Mouse (Mus musculus): ENCODE results near the gene Fam124a. TPM values are rescaled to one million over a fixed set of nuclear protein-coding genes. Genes with fewer than 3 reads are reported as not detected.

The Fam124a gene
- polyA plus RNA-seq (2012; rRNA removed), result 2.2 and 3.2 TPM in 2 replicates

DNA sequence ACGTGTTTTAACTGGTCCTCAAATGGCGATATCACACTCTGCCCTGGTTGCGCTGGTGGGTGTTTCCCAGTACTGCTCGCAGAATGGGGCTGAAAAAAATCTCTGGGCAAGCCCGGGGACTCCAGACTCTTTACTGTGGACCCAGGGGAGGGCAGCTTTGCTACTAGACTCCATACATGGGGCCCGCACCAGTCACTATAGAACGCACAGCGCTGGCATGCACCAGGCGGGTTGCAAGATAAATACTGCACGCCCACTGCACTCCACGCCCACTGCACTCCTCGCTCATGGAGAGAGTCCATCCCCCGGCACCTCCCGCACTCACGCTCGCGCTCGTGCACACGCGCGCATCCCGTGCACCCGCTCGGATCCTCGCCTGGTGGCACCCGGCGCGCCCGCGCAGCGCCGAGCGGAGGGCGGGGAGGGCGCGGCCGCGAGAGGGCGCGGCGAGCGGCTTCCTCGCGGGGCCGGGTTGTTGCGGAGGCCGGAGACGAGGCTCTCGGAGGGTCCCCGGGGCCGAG is at the start of gene Fam124a:
Fam124a (plus strand) TSS at position 429 of the 521 bp plus-strand sequence.
- no peak within 1 kb of the TSS for H3K27ac ChIP-seq (ENCODE audit: control insufficient read depth, insufficient read depth, low read depth, low read length)
- H3K36me3 ChIP-seq (ENCODE audit: control insufficient read depth, insufficient read depth, low read length), result no peaks in the 10 kb centered on the region
- TF ChIP-seq POLR2A (IDR thresholded peaks at IDR 0.05; ENCODE audit: control insufficient read depth, low read depth, low read length) (no peak), CTCF (IDR thresholded peaks at IDR 0.05; ENCODE audit: control insufficient read depth, insufficient read depth, insufficient replicate concordance, low read depth, low read length) (no peak)
- peak within 1 kb of the TSS; percentile 79 for H3K4me3 ChIP-seq (ENCODE audit: control insufficient read depth, low read depth, low read length)
- H3K27me3 ChIP-seq (ENCODE audit: control insufficient read depth, insufficient read depth, low read length), result no peaks in the 10 kb centered on the region
- H3K4me1 ChIP-seq (ENCODE audit: control insufficient read depth, insufficient read depth, low read length), result peaks cover 10% of the 10 kb centered on the region

DNA sequence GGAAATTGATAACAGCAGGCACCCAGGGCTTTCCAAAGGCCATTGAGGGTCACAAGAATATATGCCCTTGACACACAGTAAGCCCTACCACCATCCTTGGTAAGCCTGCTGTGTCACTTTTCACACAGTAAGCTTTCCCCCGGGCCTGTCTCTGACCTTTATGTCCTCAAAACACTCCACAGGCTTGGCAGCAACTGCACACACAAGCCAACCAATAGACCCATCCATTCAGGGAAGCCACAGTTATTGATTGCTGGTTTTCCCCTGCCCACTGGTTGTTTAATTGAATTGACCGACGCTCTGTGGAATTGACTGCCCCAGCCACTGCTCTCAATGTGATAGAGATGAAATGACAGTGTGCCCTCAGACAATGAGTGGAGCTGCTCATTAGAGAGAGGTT is 49.3 kb upstream of the Fam124a start:
- Histone ChIP-seq H3K4me1 (ENCODE audit: control insufficient read depth, insufficient read depth, low read length) (no peaks in the 10 kb centered on the region), H3K27ac (ENCODE audit: control insufficient read depth, insufficient read depth, low read depth, low read length) (no peak overlapping the region), H3K36me3 (ENCODE audit: control insufficient read depth, insufficient read depth, low read length) (no peaks in the 10 kb centered on the region), H3K4me3 (ENCODE audit: control insufficient read depth, low read depth, low read length) (no peak overlapping the region), H3K27me3 (ENCODE audit: control insufficient read depth, insufficient read depth, low read length) (no peaks in the 10 kb centered on the region)
- no peak for TF ChIP-seq POLR2A (IDR thresholded peaks at IDR 0.05; ENCODE audit: control insufficient read depth, low read depth, low read length)
- TF ChIP-seq CTCF (IDR thresholded peaks at IDR 0.05; ENCODE audit: control insufficient read depth, insufficient read depth, insufficient replicate concordance, low read depth, low read length), result no peak

DNA sequence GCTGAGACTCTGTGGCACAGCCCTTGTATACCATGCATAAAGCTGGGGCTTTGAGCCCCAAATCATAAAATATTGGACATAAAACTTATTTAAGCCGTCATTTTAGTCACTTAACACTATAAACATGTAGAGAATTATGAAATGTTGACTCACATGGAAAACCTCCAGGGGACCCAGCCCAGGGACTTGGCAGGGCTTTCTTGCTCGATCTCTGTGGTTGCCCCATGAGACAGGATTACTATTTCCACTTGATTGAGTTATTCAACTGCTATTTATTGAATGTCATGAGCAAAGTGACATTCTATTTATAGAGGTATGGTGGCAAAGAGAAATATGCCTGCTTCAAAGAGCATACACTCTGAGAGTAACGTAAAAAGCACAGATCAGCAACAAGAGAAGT is 46.2 kb upstream of the Fam124a start:
- Histone ChIP-seq H3K27me3 (ENCODE audit: control insufficient read depth, insufficient read depth, low read length) (no peaks in the 10 kb centered on the region), H3K36me3 (ENCODE audit: control insufficient read depth, insufficient read depth, low read length) (no peaks in the 10 kb centered on the region), H3K4me1 (ENCODE audit: control insufficient read depth, insufficient read depth, low read length) (no peaks in the 10 kb centered on the region), H3K27ac (ENCODE audit: control insufficient read depth, insufficient read depth, low read depth, low read length) (no peak overlapping the region), H3K4me3 (ENCODE audit: control insufficient read depth, low read depth, low read length) (no peak overlapping the region)
- TF ChIP-seq POLR2A (IDR thresholded peaks at IDR 0.05; ENCODE audit: control insufficient read depth, low read depth, low read length) (no peak), CTCF (IDR thresholded peaks at IDR 0.05; ENCODE audit: control insufficient read depth, insufficient read depth, insufficient replicate concordance, low read depth, low read length) (no peak)

DNA sequence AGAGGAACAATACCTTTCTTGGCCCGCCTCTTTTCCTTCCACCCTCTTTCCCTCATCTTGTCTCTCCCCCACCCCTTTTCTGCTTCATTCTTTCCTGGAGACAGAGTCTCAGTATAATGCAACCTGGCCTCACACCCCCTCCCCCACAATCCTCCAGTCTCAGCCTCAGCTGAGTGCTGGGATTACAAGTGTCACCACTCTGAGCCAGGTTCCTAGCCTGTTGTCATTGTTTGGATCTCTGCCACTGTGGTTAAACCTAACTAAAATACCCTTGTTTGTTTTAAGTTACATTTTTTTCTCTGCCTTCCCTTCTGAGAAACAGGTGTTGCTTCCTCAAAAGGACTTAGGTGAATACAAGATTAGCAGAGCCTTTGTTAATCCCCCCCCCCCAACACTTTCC is 42.7 kb upstream of the Fam124a start:
- no peak for TF ChIP-seq CTCF (IDR thresholded peaks at IDR 0.05; ENCODE audit: control insufficient read depth, insufficient read depth, insufficient replicate concordance, low read depth, low read length)
- TF ChIP-seq POLR2A (IDR thresholded peaks at IDR 0.05; ENCODE audit: control insufficient read depth, low read depth, low read length), result no peak
- Histone ChIP-seq H3K36me3 (ENCODE audit: control insufficient read depth, insufficient read depth, low read length) (no peaks in the 10 kb centered on the region), H3K4me1 (ENCODE audit: control insufficient read depth, insufficient read depth, low read length) (no peaks in the 10 kb centered on the region), H3K4me3 (ENCODE audit: control insufficient read depth, low read depth, low read length) (no peak overlapping the region), H3K27ac (ENCODE audit: control insufficient read depth, insufficient read depth, low read depth, low read length) (no peak overlapping the region), H3K27me3 (ENCODE audit: control insufficient read depth, insufficient read depth, low read length) (no peaks in the 10 kb centered on the region)

DNA sequence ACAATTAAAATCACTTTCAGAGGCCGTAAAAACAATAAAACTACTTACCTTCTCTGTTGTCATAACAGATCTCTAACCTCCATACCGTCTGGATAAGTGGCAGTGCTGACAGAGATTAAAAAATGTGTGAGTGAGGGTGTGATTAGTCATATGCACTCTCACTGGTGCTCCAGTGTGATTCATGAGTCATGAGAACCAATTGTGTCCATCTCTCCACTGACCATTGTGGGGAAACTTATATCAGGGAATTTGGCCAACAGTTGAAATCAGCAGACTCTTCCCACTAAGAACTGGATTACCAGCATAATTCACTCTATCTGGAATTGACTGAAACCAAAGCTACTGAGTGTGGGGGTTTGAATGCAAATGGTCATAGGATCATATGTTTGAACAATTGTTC is 24.6 kb upstream of the Fam124a start:
- no peaks in the 10 kb centered on the region for H3K4me1 ChIP-seq (ENCODE audit: control insufficient read depth, insufficient read depth, low read length)
- TF ChIP-seq POLR2A (IDR thresholded peaks at IDR 0.05; ENCODE audit: control insufficient read depth, low read depth, low read length) (no peak), CTCF (IDR thresholded peaks at IDR 0.05; ENCODE audit: control insufficient read depth, insufficient read depth, insufficient replicate concordance, low read depth, low read length) (no peak)
- H3K36me3 ChIP-seq (ENCODE audit: control insufficient read depth, insufficient read depth, low read length), result no peaks in the 10 kb centered on the region
- H3K4me3 ChIP-seq (ENCODE audit: control insufficient read depth, low read depth, low read length), result no peak overlapping the region
- no peaks in the 10 kb centered on the region for H3K27me3 ChIP-seq (ENCODE audit: control insufficient read depth, insufficient read depth, low read length)
- no peak overlapping the region for H3K27ac ChIP-seq (ENCODE audit: control insufficient read depth, insufficient read depth, low read depth, low read length)

DNA sequence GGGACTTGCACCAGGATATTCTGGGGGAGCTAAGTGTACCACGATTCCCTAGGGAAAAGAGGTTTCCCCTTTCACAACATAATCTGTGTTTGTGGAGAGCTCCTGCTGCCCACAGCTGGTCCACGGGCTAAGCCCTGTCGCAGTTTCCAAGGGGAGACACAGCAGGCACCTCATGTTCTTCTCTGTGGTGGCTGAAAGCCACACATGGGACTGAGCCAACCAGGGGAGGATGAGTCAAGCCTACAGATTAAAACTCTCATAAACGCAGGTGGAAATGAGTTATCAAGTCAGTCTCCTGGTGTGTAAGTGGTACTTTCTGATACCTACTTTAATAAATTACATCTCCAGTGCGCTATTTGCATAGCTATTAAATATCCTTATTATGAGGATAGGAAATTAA is 19.4 kb upstream of the Fam124a start:
- no peak for TF ChIP-seq POLR2A (IDR thresholded peaks at IDR 0.05; ENCODE audit: control insufficient read depth, low read depth, low read length)
- no peak for TF ChIP-seq CTCF (IDR thresholded peaks at IDR 0.05; ENCODE audit: control insufficient read depth, insufficient read depth, insufficient replicate concordance, low read depth, low read length)
- Histone ChIP-seq H3K36me3 (ENCODE audit: control insufficient read depth, insufficient read depth, low read length) (no peaks in the 10 kb centered on the region), H3K4me3 (ENCODE audit: control insufficient read depth, low read depth, low read length) (no peak overlapping the region), H3K4me1 (ENCODE audit: control insufficient read depth, insufficient read depth, low read length) (no peaks in the 10 kb centered on the region), H3K27ac (ENCODE audit: control insufficient read depth, insufficient read depth, low read depth, low read length) (no peak overlapping the region), H3K27me3 (ENCODE audit: control insufficient read depth, insufficient read depth, low read length) (no peaks in the 10 kb centered on the region)

DNA sequence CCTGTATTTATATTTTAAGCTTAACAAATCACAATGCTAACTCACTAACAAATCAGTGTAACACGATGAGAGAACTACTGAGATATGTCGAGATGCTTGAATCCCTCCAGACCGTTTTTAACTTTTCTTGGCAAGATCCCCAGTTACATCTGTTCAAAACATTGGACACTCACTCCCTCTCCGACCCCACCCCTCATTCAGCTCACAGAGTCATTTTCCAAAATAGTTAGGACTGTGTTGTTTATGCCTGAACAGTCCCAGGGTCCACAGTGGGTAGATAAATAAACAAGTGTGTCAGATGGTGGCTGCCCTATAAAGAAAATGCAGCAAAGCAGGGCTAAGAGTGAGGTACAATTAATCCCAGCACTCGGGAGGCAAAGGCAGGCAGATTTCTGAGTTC is 18.5 kb upstream of the Fam124a start:
- TF ChIP-seq POLR2A (IDR thresholded peaks at IDR 0.05; ENCODE audit: control insufficient read depth, low read depth, low read length) (no peak), CTCF (IDR thresholded peaks at IDR 0.05; ENCODE audit: control insufficient read depth, insufficient read depth, insufficient replicate concordance, low read depth, low read length) (no peak)
- H3K4me1 ChIP-seq (ENCODE audit: control insufficient read depth, insufficient read depth, low read length), result no peaks in the 10 kb centered on the region
- no peaks in the 10 kb centered on the region for H3K27me3 ChIP-seq (ENCODE audit: control insufficient read depth, insufficient read depth, low read length)
- H3K27ac ChIP-seq (ENCODE audit: control insufficient read depth, insufficient read depth, low read depth, low read length), result no peak overlapping the region
- H3K4me3 ChIP-seq (ENCODE audit: control insufficient read depth, low read depth, low read length), result no peak overlapping the region
- no peaks in the 10 kb centered on the region for H3K36me3 ChIP-seq (ENCODE audit: control insufficient read depth, insufficient read depth, low read length)

DNA sequence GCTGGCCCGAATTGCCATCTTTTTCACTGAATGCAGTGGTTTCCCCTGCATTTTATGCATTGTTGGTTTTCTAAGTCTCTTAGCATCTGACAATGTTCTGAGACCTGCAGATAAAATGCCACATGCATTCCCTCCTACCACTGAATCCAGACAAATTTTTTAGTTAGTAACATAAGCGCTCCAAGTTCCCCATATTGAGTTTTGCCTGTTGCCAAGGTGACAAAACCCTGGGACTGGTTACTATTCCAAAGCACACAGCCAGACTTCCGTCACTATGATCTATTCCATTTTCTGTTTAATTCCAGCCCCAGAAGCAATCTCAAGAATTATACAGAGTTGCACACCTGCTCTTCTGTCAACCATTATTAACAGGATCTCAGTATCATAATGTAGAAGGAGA is 15.7 kb upstream of the Fam124a start:
- peaks cover 5% of the 10 kb centered on the region; the same call in 1 of the 2 replicates for H3K4me1 ChIP-seq (ENCODE audit: control insufficient read depth, insufficient read depth, low read length)
- no peak for TF ChIP-seq POLR2A (IDR thresholded peaks at IDR 0.05; ENCODE audit: control insufficient read depth, low read depth, low read length)
- no peak for TF ChIP-seq CTCF (IDR thresholded peaks at IDR 0.05; ENCODE audit: control insufficient read depth, insufficient read depth, insufficient replicate concordance, low read depth, low read length)
- no peaks in the 10 kb centered on the region for H3K36me3 ChIP-seq (ENCODE audit: control insufficient read depth, insufficient read depth, low read length)
- H3K27ac ChIP-seq (ENCODE audit: control insufficient read depth, insufficient read depth, low read depth, low read length), result no peak overlapping the region
- H3K27me3 ChIP-seq (ENCODE audit: control insufficient read depth, insufficient read depth, low read length), result no peaks in the 10 kb centered on the region
- H3K4me3 ChIP-seq (ENCODE audit: control insufficient read depth, low read depth, low read length), result no peak overlapping the region

Data from testis, adult 2 months (tissue).